Mouse (Mus musculus) midbrain, embryonic 12.5 days (tissue): ENCODE measurements around the gene Pdcd5. TPM values are rescaled to one million over a fixed set of nuclear protein-coding genes. Genes with fewer than 3 reads are reported as not detected.

Experiments
- ATAC-seq: fragments of 200-750 bp; cut with Nextera tagmentation; 2 replicates; pipeline ENCODE4 v1.8.0; 2017; ENCODE audit warnings: low read depth, moderate TSS enrichment, moderate library complexity; ENCODE audit not compliant: low FRiP score
- H3K27ac ChIP-seq: fragments of 300-500 bp; sonication (generic); replicated peaks from 2 replicates; pipeline ENCODE4 v1.5.1; 2016; ENCODE audit warnings: mild to moderate bottlenecking
- H3K27me3 ChIP-seq: fragments of 300-500 bp; sonication (generic); 2 replicates; pipeline ENCODE4 v1.6.1; 2016; ENCODE audit warnings: mild to moderate bottlenecking
- H3K36me3 ChIP-seq: fragments of 300-500 bp; sonication (generic); 2 replicates; pipeline ENCODE4 v1.6.1; 2016
- H3K4me1 ChIP-seq: fragments of 300-500 bp; sonication (generic); 2 replicates; pipeline ENCODE4 v1.6.1; 2016
- H3K4me2 ChIP-seq: fragments of 300-500 bp; sonication (generic); replicated peaks from 2 replicates; pipeline ENCODE4 v1.6.1; 2016; ENCODE audit warnings: mild to moderate bottlenecking, moderate library complexity
- H3K4me3 ChIP-seq: fragments of 300-500 bp; sonication (generic); 2 replicates; pipeline ENCODE4 v1.5.1; 2016; ENCODE audit warnings: mild to moderate bottlenecking
- H3K9ac ChIP-seq: fragments of 300-500 bp; sonication (generic); replicated peaks from 2 replicates; pipeline ENCODE4 v1.6.1; 2016; ENCODE audit warnings: mild to moderate bottlenecking, moderate library complexity
- H3K9me3 ChIP-seq: fragments of 300-500 bp; sonication (generic); 2 replicates; pipeline ENCODE4 v1.6.1; 2016; ENCODE audit warnings: mild to moderate bottlenecking
- WGBS: fragments of 180-500 bp; shearing (Covaris S2); methylation state at CpG from one replicate; pipeline ENCODE4 v1.1.7; 2016; 5-methylcytosine and 5-hydroxymethylcytosine counted together
- polyA plus RNA-seq: library from polyadenylated mRNA; unstranded; fragments of >200 nt; fragmentation: Nextera tagmentation; extraction: Ambion mirVana; gene quantifications from 2 replicates; pipeline ENCODE4 v1.2.1, GENCODE M21; 2016

Pdcd5 gene
- polyA plus RNA-seq, 1 experiment from 2014 or later: 264 TPM

DNA sequence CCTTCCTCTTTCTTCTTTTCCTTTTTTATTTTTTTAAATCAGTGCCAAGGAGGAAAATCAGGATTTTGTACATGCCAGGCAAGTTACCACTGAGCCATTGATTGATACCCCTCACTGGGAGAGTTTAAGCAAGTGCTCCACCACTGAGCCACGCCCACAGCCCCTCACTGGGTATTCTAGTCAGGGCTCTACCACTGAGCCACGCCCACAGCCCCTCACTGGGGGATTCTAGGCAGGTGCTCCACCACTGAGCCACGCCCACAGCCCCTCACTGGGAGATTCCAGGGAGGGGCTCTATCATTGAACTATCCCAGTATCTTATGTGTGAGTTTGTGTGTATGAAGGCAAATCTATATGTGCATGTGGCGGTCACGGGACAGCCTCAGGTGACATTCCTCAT lies 53.0 kb downstream of the Pdcd5 start:
- Histone ChIP-seq H3K4me2 (no peak overlapping the region), H3K4me1 (no peaks in the 10 kb centered on the region), H3K4me3 (no peak overlapping the region), H3K9ac (no peak overlapping the region), H3K9me3 (no peaks in the 10 kb centered on the region), H3K36me3 (peaks cover 37% of the 10 kb centered on the region), H3K27ac (no peak overlapping the region), H3K27me3 (no peaks in the 10 kb centered on the region)
- ATAC-seq: no peak
- 93% methylated on average over 5 of the region's 5 CpGs for WGBS

Other genes with a start within 250 kb of the Pdcd5 start
- gene Slc7a9, start 198.7 kb downstream of the Pdcd5 start, polyA plus RNA-seq: 0.13 TPM in 1 of 2 replicates, not detected in the other
- gene Tdrd12, start 109.8 kb downstream of the Pdcd5 start, polyA plus RNA-seq: 0.11 and 0.55 TPM in 2 replicates
- 40.4 and 43.5 TPM in 2 replicates for gene Nudt19, start 91.2 kb downstream of the Pdcd5 start, polyA plus RNA-seq
- gene Rgs9bp, start 61.9 kb downstream of the Pdcd5 start, polyA plus RNA-seq: 0.11 and 0.26 TPM in 2 replicates
- 30.7 and 32.4 TPM in 2 replicates for gene Ankrd27, start 61.3 kb downstream of the Pdcd5 start, polyA plus RNA-seq
- gene Dpy19l3, start 106.9 kb upstream of the Pdcd5 start, polyA plus RNA-seq: 39.2 and 44.8 TPM in 2 replicates
- gene Zfp507, start 155.5 kb upstream of the Pdcd5 start, polyA plus RNA-seq: 24.3 and 24.8 TPM in 2 replicates